Mouse (Mus musculus): ENCODE measurements around the gene Pdgfb.

Pdgfb gene

GRCm38 (mm10) chr15:80034913-80035312, 20.1 kb upstream of the Pdgfb start:
- DNase-seq (ENCODE audit: low read depth, low spot score) = no peak

- peak; percentile 24 for DNase-seq (ENCODE audit: low read depth, low spot score)
Observed at GRCm38 (mm10) chr15:80034366-80034765, 19.6 kb upstream of the Pdgfb start.

- peak; percentile 64 for DNase-seq (ENCODE audit: low read depth, low spot score)
Observed at GRCm38 (mm10) chr15:80031133-80031532, 16.4 kb upstream of the Pdgfb start.

DNA sequence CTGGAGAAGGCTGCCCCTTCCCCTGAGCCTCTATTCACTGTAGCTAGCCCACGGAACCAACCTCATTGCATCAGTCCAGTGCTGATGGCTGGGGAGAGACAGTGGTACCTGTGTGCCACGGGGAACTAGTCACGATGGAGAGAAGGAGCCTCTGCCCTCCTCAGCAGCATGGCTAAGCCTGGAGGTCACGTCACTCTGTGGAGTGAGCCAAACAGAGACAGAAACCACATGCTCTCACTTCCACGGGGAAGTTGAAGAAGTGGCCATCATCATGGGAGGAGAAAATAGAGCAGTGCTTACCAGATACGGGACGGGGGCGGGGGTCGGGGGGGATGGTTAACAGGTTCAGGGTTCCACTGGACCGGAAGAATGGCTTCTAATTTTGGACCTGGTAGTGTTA, 15.6 kb upstream of the Pdgfb start:
- no peak for DNase-seq (ENCODE audit: low read depth, low spot score)

- DNase-seq (ENCODE audit: low read depth, low spot score) = no peak
Observed at GRCm38 (mm10) chr15:80028862-80029261, 14.1 kb upstream of the Pdgfb start.

- no peak for DNase-seq (ENCODE audit: low read depth, low spot score)
Observed at GRCm38 (mm10) chr15:80026689-80027353, 12.0 kb upstream of the Pdgfb start.

DNA sequence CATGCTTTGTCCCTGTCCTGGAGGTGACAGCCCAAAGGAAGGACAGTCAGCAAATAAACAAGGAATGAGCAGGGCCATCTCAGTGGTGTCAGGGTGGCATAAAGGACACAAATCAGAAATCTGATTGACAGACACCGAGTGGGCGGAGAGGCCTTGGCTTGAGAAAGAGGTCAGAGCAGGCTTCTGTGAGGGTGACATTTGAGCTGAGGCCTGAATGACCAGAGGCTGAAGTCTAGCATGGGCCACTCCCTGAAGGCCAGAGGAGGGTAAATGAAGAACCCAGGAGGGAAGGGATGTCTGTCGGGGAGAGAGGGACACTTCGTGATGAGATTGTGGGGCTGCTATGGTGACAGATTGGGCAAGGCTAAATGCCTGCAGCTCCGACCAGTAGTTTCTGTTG, 11.3 kb upstream of the Pdgfb start:
- DNase-seq (ENCODE audit: low read depth, low spot score) = no peak

DNA sequence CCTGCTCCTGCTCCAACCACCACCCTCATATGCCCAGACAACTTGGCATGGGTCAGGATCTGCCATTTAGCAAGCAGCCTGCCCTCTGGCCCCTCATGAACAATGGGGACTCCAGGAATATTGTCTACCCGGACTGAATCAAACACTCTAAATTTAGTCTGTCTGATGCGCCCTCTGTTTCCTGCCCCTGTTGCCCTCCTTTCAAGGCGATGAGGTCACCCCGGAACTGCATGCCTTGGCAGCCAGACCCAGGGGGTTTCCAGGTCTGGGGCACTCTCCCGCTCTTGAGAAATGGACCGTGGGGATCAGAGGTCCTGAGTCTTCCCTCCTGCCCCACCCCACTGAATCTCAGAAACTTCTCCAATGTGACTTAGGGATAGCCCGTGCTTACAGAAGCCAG, 10.8 kb upstream of the Pdgfb start:
- DNase-seq (ENCODE audit: low read depth, low spot score) = no peak

- no peak for DNase-seq (ENCODE audit: low read depth, low spot score)
Observed at GRCm38 (mm10) chr15:80024331-80025313, 9.8 kb upstream of the Pdgfb start.

DNA sequence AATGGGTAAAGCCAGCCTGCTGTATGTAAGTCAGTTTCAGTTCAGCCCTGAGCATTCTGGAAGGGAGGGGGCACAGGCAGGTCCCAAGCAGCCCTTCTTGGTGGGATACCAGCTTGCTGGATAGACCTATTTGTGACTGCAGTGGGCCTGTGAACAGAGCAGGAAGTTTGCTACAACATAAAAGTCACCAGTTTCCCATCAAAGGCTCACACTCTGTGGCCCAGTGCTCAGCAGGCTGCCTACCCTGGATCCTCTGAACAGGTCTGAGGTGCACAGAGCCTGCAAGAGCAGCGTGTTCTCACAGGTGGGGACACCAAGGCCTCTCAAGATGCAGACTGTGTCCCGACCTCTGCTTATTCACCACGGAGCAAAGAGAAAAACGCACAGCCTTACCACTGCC, 5.7 kb upstream of the Pdgfb start:
- DNase-seq (ENCODE audit: low read depth, low spot score) = no peak

DNA sequence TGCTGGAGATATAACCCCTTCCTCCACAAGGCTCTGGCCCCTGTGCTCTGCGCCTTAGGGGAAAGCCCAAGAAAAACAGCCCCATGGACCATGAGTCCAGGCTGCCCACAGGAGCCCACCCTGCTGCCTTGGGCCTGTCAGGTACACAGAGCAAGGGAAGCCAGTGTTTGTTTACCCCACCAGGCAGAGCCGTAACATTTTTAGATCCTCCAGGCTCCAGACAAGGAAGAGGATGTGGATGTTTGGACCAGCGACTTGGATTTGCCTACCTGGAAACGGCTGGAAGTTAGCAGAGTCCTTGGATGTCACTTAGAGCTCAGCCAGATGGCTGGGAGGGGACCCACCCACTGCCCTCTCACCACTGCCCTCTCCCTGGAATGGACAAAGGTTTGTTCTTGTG, 4.8 kb upstream of the Pdgfb start:
- no peak for DNase-seq (ENCODE audit: low read depth, low spot score)

DNA sequence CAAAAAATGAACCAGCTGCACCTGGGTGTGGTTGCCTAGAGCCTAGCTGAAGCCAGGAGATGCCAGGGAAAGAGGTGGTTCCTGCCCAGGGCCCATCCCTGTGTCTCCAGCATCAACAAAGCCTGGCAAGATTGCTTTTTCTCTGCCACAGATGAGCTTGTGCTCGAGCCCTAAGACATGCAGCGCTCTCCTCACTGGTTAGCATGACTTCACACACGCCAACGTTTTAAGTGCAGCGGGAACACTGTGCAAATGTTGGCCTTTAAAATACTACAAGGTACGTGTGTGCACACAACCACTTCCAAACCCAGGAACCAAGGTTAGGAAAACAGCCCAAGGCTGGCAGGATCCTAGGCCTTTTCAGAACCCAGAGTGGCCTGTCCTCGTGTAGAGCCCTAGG, 4.4 kb upstream of the Pdgfb start:
- no peak for DNase-seq (ENCODE audit: low read depth, low spot score)

DNA sequence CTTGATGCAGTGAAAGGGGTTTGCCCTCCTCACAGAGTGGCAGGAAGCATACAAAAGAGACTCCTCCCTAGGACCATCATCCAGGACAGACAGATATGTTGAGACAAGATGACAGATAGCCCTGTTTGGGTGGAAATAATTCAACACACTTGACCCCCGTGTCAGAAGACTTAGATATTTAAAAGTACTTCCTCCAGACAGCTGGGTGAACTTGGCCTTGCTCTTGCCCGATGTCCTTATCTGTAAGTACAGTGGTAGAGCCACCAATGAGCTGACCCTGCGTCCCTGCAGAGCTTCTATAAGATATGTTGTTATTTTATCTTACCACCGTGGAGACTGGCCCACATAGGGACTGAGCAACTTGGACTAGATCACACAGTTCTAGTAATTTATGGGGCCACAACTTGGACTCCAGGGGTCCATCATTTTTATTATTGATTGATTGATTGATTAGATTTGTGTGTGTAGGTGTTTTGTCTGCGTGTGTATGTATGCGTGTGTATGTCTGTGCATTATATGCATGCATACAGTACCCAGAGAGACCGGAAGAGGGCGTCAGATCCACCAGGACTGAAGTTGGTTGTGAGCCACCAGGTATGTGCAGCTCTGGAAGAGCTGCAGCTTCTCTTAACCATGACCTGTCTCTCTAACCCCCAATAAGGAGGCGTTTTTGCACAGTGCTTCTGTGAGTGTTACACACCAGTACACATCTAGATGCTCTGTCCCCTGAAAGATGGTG, 2.0 kb upstream of the Pdgfb start:
- peak; percentile 71 for DNase-seq (ENCODE audit: low read depth, low spot score)

- no peak for DNase-seq (ENCODE audit: low read depth, low spot score)
Observed at GRCm38 (mm10) chr15:80015211-80015952, 605 bp upstream of the Pdgfb start.

- DNase-seq (ENCODE audit: low read depth, low spot score) = no peak
Observed at GRCm38 (mm10) chr15:80014031-80014320, 801 bp downstream of the Pdgfb start.

- DNase-seq (ENCODE audit: low read depth, low spot score) = peak; percentile 28
Observed at GRCm38 (mm10) chr15:80013256-80014030, 1.3 kb downstream of the Pdgfb start.

DNA sequence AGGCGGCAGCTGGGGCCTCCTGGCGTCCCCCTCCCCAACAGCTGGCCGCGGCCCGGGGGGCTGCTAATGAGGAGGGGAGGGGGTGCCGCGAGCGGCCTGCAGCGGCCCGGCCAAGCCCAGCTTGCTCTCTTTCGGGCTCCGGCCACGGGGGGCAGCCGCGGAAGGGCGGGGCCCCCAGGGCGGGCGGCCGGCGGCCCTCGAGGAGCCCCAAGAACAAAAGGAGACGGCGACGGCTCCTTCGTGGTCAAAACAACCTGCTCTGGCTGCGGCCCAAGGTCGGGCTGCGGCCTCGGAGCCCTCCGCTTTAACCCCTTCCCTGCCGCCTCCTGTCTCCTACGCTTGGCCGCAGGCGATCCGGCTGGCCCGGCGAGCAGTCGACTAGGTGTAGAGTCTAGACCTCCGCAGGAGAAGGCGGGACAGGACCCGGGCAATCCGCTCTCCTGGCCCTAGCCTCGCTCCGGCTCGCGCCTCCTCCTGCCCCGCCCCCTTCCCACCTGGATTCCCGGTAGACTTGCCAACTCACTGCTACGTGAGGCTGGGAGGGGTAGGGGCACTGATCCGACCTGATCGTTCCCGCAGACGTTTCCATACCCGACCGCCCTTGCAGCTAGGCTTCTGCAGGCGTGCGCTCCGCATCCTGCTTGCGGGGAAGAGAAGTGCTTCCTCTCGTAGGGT, 2.1 kb downstream of the Pdgfb start:
- peak; percentile 75 for DNase-seq (ENCODE audit: low read depth, low spot score)

DNA sequence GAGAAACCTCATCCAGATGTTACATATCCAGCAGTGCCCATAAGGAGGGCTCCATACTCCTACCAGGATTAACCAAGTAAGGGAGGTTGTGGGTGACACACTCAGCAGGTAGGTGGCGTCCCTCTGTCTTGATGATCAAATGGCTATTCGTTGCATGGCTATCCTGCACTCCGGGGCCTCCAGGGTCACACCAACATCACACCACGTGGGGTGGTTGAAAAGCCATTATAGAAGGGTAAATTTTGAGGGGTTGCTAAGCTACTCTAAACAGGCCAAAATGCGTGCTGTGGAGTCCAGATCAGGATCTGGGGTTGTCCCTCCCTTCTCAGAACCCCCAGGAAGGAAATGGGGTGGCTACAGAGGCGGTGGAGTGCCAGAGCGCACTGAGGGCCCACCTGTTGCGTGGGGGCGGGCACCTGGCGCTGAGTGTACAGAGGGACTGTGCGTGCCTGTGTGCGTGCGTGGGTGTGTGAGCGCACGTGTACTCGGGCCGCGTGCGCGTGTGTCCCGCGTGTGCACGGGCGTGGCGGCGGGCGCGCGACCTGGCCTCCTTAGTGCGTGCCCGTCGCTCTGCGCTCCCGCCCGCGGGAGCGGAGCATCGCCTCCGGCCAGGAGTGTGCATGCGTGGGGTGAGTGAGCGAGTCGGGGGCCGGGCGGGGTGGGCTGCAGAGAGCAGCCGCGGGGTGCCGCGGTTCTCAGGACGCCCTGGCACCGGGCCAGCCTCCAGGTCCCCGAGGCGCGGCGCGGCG, 2.8 kb downstream of the Pdgfb start:
- DNase-seq (ENCODE audit: low read depth, low spot score) = peak; percentile 55

- no peak for DNase-seq (ENCODE audit: low read depth, low spot score)
Observed at GRCm38 (mm10) chr15:80011194-80011593, 3.6 kb downstream of the Pdgfb start.

DNA sequence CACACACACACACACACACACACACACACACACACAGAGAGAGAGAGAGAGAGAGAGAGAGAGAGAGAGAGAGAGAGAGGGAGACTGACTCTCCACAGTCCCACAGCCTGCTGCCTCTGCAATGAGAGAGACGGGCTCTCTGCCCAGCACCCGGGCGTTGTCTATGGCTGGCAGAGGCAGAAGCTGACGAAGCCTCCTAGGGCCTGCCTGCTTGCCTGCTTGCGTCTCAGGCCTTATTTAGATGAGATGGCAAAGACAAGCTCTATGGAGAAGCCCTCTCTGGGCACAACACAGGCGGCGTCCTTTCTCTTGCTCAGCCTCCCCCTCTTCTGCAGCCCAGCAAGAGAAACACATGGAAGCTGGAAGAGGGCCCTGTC, 4.6 kb downstream of the Pdgfb start:
- no peak for DNase-seq (ENCODE audit: low read depth, low spot score)

Data from R1 (cell line).